Mouse (Mus musculus) olfactory bulb, adult 2 months (tissue): Measurements from ENCODE around the gene Mroh8. TPM values are rescaled to one million over a fixed set of nuclear protein-coding genes. Genes with fewer than 3 reads are reported as not detected.

Experiments used
- H3K27ac ChIP-seq: fragments of 200-500 bp; 2 replicates; pipeline ENCODE4 v1.5.1; 2012; ENCODE audit warnings: low read depth, low read length; ENCODE audit not compliant: insufficient read depth
- H3K4me1 ChIP-seq: fragments of 200-500 bp; 2 replicates; pipeline ENCODE4 v1.6.1; 2012; ENCODE audit warnings: low read length; ENCODE audit not compliant: control insufficient read depth, insufficient read depth
- H3K4me3 ChIP-seq: fragments of 200-500 bp; 2 replicates; pipeline ENCODE4 v1.5.1; 2012; ENCODE audit warnings: mild to moderate bottlenecking, low read depth, low read length, moderate library complexity; ENCODE audit not compliant: insufficient read depth
- CTCF ChIP-seq: fragments of 200-500 bp; IDR thresholded peaks from 2 replicates; pipeline ENCODE4 v1.5.1; 2012; ENCODE audit warnings: low read depth, mild to moderate bottlenecking, low read length, moderate library complexity; ENCODE audit not compliant: insufficient read depth
- POLR2A ChIP-seq: fragments of 200-500 bp; IDR thresholded peaks from 2 replicates; pipeline ENCODE4 v1.6.1; 2012; ENCODE audit warnings: mild to moderate bottlenecking, low read depth, low read length, moderate library complexity; ENCODE audit not compliant: insufficient read depth
- WGBS: fragments of 180-500 bp; shearing (Covaris S2); methylation state at CpG from one replicate; pipeline ENCODE4 v1.1.7; 2018; 5-methylcytosine and 5-hydroxymethylcytosine counted together
- polyA plus RNA-seq: library from polyadenylated mRNA; stranded (reverse); fragments of >200 nt; gene quantifications from 2 replicates; pipeline ENCODE4 v1.2.4, GENCODE M21; 2012; ENCODE audit warnings: low replicate concordance; ENCODE audit not compliant: missing spikeins, insufficient read depth, insufficient read length

The Mroh8 gene
- polyA plus RNA-seq, 1 experiment: not detected

GRCm38 (mm10) chr2:157164101-157164500 is 115.2 kb downstream of the Mroh8 start:
- 92% methylated on average over 2 of the region's 2 CpGs for WGBS
- TF ChIP-seq CTCF: no peak
- no peak for TF ChIP-seq POLR2A
- Histone ChIP-seq H3K4me1 (no peaks in the 10 kb centered on the region), H3K27ac (no peak overlapping the region), H3K4me3 (no peak overlapping the region)

Other genes starting within 250 kb of the Mroh8 start
- gene Soga1, start 200.3 kb downstream of the Mroh8 start, polyA plus RNA-seq: not detected in 2 replicates
- gene Tldc2, start 192.5 kb downstream of the Mroh8 start, polyA plus RNA-seq: not detected in 2 replicates
- gene Samhd1, start 144.3 kb downstream of the Mroh8 start, polyA plus RNA-seq: not detected in 2 replicates
- gene Rbl1, start 75.0 kb downstream of the Mroh8 start, polyA plus RNA-seq: not detected in 2 replicates
- gene Rpn2, start 532 bp downstream of the Mroh8 start, polyA plus RNA-seq: not detected in 2 replicates
- not detected in 2 replicates for gene Ghrh, start 68.0 kb upstream of the Mroh8 start, polyA plus RNA-seq
- not detected in 2 replicates for gene Manbal, start 88.0 kb upstream of the Mroh8 start, polyA plus RNA-seq
- gene Src, start 138.9 kb upstream of the Mroh8 start, polyA plus RNA-seq: not detected in 2 replicates